Mouse (Mus musculus) kidney, embryonic 16.5 days (tissue): ENCODE results near the gene Trim31. TPM values are rescaled to one million over a fixed set of nuclear protein-coding genes. Genes with fewer than 3 reads are reported as not detected.
A peak's percentile ranks its signal among the peaks of the same experiment; 100 is the strongest.

Experiments used
- ATAC-seq: fragments of 200-750 bp; cut with Nextera tagmentation; 2 replicates; pipeline ENCODE4 v1.8.0; 2017; ENCODE audit warnings: moderate TSS enrichment; ENCODE audit not compliant: low FRiP score, low TSS enrichment
- H3K27ac ChIP-seq: fragments of 300-500 bp; sonication (generic); 2 replicates; pipeline ENCODE4 v1.5.1; 2014; ENCODE audit warnings: low read length
- H3K27me3 ChIP-seq: fragments of 300-500 bp; sonication (generic); 2 replicates; pipeline ENCODE4 v1.6.1; 2014; ENCODE audit warnings: low read length, control low read depth, mixed read lengths; ENCODE audit not compliant: insufficient read depth
- H3K36me3 ChIP-seq: fragments of 300-500 bp; sonication (generic); 2 replicates; pipeline ENCODE4 v1.6.1; 2014; ENCODE audit warnings: low read length, control low read depth, mixed read lengths; ENCODE audit not compliant: insufficient read depth
- H3K4me1 ChIP-seq: fragments of 300-500 bp; sonication (generic); 2 replicates; pipeline ENCODE4 v1.6.1; 2014; ENCODE audit warnings: low read length, control low read depth, mixed read lengths; ENCODE audit not compliant: insufficient read depth
- H3K4me2 ChIP-seq: fragments of 300-500 bp; sonication (generic); replicated peaks from 2 replicates; pipeline ENCODE4 v1.6.1; 2014; ENCODE audit warnings: low read depth, low read length
- H3K4me3 ChIP-seq: fragments of 300-500 bp; sonication (generic); 2 replicates; pipeline ENCODE4 v1.5.1; 2014; ENCODE audit warnings: mild to moderate bottlenecking, low read length
- H3K9ac ChIP-seq: fragments of 300-500 bp; sonication (generic); replicated peaks from 2 replicates; pipeline ENCODE4 v1.6.1; 2014; ENCODE audit warnings: low read length
- H3K9me3 ChIP-seq: fragments of 300-500 bp; sonication (generic); 2 replicates; pipeline ENCODE4 v1.6.1; 2016; ENCODE audit warnings: low read length, control low read depth
- WGBS: fragments of 180-500 bp; shearing (Covaris S2); extraction: QIAGEN DNeasy Blood & Tissue Kit; methylation state at CpG from one replicate; pipeline ENCODE4 v1.1.7; 2014; 5-methylcytosine and 5-hydroxymethylcytosine counted together
- polyA plus RNA-seq: library from polyadenylated mRNA; unstranded; fragments of >200 nt; fragmentation: Nextera tagmentation; extraction: Ambion mirVana; gene quantifications from 2 replicates; pipeline ENCODE4 v1.2.1, GENCODE M21; 2015

Trim31 gene
- polyA plus RNA-seq, 1 experiment from 2014 or later, result not detected

DNA sequence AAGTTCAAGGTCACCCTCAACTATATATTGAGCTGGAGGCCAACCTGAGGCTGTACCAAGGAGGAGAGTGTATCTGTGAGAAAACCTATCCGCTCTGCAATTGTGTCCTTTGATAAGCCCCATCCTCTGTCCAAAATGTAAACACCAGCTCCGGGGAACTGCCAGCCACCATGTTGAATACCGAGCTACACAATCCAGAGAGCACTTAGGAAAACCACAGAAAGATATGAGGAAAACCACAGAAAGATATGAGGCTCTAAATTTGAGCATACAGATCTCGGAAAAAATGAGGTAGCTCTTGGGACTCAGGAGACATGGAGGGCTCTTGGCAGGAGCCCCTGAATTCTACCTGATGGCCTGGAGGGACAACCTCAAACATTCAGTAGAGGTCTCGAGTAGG, 4.5 kb upstream of the Trim31 start:
- no peak overlapping the region for H3K4me2 ChIP-seq
- no peaks in the 10 kb centered on the region for H3K27me3 ChIP-seq
- no peaks in the 10 kb centered on the region for H3K4me1 ChIP-seq
- no peak overlapping the region for H3K9ac ChIP-seq
- H3K36me3 ChIP-seq, result no peaks in the 10 kb centered on the region
- WGBS, result 76% methylated on average over 5 of the region's 5 CpGs
- H3K4me3 ChIP-seq, result no peak overlapping the region
- no peaks in the 10 kb centered on the region for H3K9me3 ChIP-seq
- no peak overlapping the region for H3K27ac ChIP-seq
- ATAC-seq, result no peak

DNA sequence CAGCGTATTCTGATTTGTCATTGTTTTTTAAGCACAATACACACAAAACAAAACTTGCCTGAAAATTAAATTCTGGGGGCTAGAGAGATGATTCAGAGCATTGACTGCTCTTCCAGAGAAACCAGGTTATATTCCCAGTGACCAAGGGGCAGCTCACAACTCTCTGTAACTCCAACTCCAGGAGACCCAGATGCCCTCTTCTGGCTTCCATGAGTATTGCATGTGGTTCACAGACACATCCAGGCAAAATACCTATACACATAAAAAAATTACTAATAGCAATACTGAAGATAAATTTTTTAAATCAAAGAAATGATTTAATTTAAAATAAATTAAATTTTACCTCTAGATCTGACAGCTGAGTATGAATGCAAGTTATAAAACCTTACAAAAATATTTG, 1.3 kb upstream of the Trim31 start:
- WGBS, result 95% methylated on average over 1 of the region's 1 CpGs
- no peak for ATAC-seq
- H3K4me2 ChIP-seq, result no peak overlapping the region
- no peaks in the 10 kb centered on the region for H3K9me3 ChIP-seq
- no peaks in the 10 kb centered on the region for H3K36me3 ChIP-seq
- no peak overlapping the region for H3K9ac ChIP-seq
- H3K4me1 ChIP-seq, result no peaks in the 10 kb centered on the region
- no peak overlapping the region for H3K27ac ChIP-seq
- no peak overlapping the region for H3K4me3 ChIP-seq
- no peaks in the 10 kb centered on the region for H3K27me3 ChIP-seq

DNA sequence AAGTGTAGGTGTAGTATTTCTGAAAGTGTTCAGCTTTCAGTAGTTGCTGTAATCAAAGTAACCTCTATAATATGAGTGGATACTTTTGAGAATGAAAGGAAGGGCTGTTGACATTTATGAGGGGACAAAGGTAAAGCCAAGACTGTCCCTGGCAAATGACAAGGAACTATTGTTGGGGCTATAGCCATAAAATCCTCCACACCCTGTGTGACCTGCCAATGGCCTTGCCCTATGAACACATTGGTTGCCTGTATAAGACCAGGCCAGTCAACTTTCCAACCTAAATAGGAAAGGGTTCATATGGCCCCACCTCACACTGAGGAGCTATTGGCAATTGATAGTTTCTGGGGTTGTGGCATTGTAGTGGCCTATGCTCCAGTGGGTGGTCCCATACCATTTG, 853 bp upstream of the Trim31 start:
- no peak overlapping the region for H3K27ac ChIP-seq
- no peak overlapping the region for H3K4me2 ChIP-seq
- no peak for ATAC-seq
- H3K4me3 ChIP-seq, result no peak overlapping the region
- H3K4me1 ChIP-seq, result no peaks in the 10 kb centered on the region
- H3K27me3 ChIP-seq, result no peaks in the 10 kb centered on the region
- no peaks in the 10 kb centered on the region for H3K9me3 ChIP-seq
- no peak overlapping the region for H3K9ac ChIP-seq
- no peaks in the 10 kb centered on the region for H3K36me3 ChIP-seq

DNA sequence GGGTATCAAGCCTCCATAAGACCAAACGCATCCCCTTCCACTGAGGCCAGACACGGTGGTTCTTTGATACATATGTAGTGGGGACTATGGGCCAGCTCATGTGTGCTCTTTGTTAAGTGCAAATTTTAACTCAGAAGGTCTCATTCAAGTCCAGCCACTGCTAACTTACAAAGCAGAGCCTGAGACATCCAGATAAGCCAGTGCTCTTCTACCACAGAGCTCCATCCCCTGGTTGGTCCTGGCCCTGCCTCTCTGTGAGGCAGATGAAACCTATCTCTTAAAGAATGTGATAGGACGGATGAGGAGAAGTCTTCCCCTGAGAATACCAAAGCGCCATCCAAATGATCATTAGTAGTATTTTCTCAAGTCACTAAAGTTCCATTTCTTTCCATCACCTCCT, 1.5 kb downstream of the Trim31 start:
- Histone ChIP-seq H3K9me3 (no peaks in the 10 kb centered on the region), H3K9ac (no peak overlapping the region), H3K4me3 (no peak overlapping the region), H3K36me3 (no peaks in the 10 kb centered on the region), H3K4me1 (no peaks in the 10 kb centered on the region), H3K27ac (no peak overlapping the region), H3K4me2 (no peak overlapping the region), H3K27me3 (no peaks in the 10 kb centered on the region)
- no peak for ATAC-seq
- WGBS, result 84% methylated on average over 4 of the region's 4 CpGs

DNA sequence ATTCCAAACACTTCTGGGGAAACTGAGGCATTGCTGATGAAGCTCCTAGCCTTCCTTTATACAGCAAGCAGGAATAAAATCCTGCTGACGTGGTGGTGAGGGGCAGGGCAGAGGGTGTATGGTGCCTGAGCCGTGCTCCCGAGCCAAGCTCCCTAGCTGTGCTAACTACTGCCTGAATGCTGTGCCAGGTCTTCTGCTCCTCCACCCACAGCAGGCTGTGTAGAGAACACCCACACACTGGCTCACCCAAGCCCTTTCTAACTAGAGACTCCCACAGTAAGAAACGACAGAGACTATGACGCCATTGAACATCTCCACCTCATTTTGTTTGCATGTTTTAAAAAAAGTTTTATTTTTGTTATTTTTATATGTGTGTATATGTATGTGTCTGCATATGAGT, 2.1 kb downstream of the Trim31 start:
- 80% methylated on average over 5 of the region's 5 CpGs for WGBS

DNA sequence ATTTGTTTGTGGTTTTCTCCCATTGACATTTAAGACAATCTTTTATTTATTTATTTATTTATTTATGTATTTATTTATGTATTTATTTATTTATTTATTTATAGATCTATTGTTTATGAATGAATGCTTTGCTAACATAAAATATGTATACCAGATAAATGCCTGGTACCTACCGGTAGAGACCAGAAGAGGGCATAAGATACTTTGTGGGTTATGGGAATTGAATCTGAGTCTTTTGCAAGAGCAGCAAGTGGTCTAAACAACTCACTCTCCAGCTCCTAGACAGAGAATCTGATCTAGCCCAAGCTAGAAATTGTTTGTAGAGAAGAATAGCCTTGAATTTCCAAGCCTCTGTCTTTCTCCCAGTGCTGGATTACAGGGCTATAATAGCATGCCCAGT, 2.8 kb downstream of the Trim31 start:
- no peak overlapping the region for H3K4me3 ChIP-seq
- H3K27ac ChIP-seq, result no peak overlapping the region
- no peaks in the 10 kb centered on the region for H3K36me3 ChIP-seq
- H3K4me2 ChIP-seq, result no peak overlapping the region
- no peak for ATAC-seq
- H3K9ac ChIP-seq, result no peak overlapping the region
- no peaks in the 10 kb centered on the region for H3K9me3 ChIP-seq
- 31% methylated on average over 1 of the region's 1 CpGs for WGBS
- H3K27me3 ChIP-seq, result no peaks in the 10 kb centered on the region; the same call in 1 of the 2 replicates
- no peaks in the 10 kb centered on the region for H3K4me1 ChIP-seq

More for the DNA sequence above, 2.1 kb downstream of the Trim31 start:
- Histone ChIP-seq H3K9me3 (no peaks in the 10 kb centered on the region), H3K4me1 (no peaks in the 10 kb centered on the region), H3K36me3 (no peaks in the 10 kb centered on the region), H3K4me2 (no peak overlapping the region), H3K4me3 (no peak overlapping the region), H3K9ac (no peak overlapping the region), H3K27ac (no peak overlapping the region), H3K27me3 (no peaks in the 10 kb centered on the region)
- no peak for ATAC-seq

DNA sequence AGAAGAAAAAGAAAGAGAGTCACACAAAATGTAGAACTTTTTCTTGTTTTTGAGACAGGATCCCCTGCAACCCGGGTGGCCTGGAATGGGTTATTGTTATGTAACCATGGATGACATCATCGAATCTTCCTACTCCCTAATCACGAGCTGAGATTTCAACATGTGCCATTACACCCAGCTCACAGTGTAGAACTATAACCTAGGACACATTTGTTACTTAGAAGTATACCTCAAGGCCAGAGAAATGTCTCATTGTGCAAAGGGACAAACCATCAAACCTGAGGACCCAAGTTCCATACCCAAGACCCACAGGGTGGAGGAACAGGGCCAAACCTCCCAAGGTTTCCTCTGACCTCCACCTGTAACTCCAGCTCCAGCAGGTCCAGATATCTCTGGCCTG, 5.7 kb downstream of the Trim31 start:
- H3K9me3 ChIP-seq, result no peaks in the 10 kb centered on the region
- no peak overlapping the region for H3K4me3 ChIP-seq
- no peaks in the 10 kb centered on the region; the same call in 1 of the 2 replicates for H3K27me3 ChIP-seq
- no peak for ATAC-seq
- 68% methylated on average over 3 of the region's 3 CpGs for WGBS
- H3K4me2 ChIP-seq, result no peak overlapping the region
- H3K4me1 ChIP-seq, result no peaks in the 10 kb centered on the region
- H3K9ac ChIP-seq, result no peak overlapping the region
- H3K27ac ChIP-seq, result no peak overlapping the region
- H3K36me3 ChIP-seq, result no peaks in the 10 kb centered on the region

DNA sequence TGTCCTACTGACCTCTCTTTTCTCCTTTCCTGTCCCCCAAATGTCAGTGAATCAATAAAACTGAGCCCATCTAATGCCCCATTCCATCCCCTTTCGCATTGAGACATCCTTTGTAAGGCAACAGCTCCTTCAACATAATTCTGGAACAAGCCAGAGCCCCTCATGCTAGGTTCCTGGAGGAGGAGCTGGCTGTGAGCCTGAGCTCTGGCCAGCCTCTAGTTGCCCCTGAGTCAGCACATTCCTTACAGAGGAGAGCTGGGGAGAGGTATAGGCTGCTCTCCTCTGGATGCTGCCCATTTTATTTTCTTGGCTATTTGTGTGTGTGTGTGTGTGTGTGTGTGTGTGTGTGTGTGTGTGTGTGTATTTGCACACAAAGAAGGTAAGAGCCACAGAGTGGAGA, 10.3 kb downstream of the Trim31 start:
- Histone ChIP-seq H3K9me3 (no peaks in the 10 kb centered on the region), H3K27ac (no peak overlapping the region), H3K4me1 (no peaks in the 10 kb centered on the region), H3K27me3 (peaks cover 6% of the 10 kb centered on the region; the same call in 1 of the 2 replicates), H3K4me2 (no peak overlapping the region), H3K36me3 (no peaks in the 10 kb centered on the region), H3K9ac (no peak overlapping the region), H3K4me3 (no peak overlapping the region)
- WGBS, result 42% methylated on average over 1 of the region's 1 CpGs
- ATAC-seq, result peak; percentile 73; the same call in 1 of the 2 replicates

DNA sequence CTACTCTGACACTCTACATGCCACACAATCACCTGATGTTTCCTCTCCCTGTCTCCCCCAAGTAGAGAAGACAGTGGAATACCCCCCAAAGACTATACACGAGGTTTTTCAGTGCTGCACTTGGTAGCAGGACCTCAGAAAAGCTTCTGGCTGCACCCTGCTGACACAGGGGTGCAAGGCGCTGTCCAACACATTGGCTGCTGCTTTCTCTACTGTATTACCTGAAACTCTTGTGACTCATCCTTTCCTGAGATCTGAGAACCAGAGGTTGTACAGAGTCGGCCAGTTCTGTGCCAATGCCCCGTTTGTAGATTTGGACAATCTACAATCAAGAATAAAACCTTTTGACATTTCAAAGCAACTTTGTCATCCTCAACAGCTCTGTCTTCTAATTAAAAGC, 11.9 kb downstream of the Trim31 start:
- no peak overlapping the region for H3K27ac ChIP-seq
- 52% methylated on average over 4 of the region's 4 CpGs for WGBS
- no peaks in the 10 kb centered on the region for H3K36me3 ChIP-seq
- H3K27me3 ChIP-seq, result peaks cover 6% of the 10 kb centered on the region; the same call in 1 of the 2 replicates
- no peak overlapping the region for H3K4me2 ChIP-seq
- no peaks in the 10 kb centered on the region for H3K4me1 ChIP-seq
- H3K9me3 ChIP-seq, result no peaks in the 10 kb centered on the region
- H3K9ac ChIP-seq, result no peak overlapping the region
- no peak for ATAC-seq
- H3K4me3 ChIP-seq, result no peak overlapping the region

DNA sequence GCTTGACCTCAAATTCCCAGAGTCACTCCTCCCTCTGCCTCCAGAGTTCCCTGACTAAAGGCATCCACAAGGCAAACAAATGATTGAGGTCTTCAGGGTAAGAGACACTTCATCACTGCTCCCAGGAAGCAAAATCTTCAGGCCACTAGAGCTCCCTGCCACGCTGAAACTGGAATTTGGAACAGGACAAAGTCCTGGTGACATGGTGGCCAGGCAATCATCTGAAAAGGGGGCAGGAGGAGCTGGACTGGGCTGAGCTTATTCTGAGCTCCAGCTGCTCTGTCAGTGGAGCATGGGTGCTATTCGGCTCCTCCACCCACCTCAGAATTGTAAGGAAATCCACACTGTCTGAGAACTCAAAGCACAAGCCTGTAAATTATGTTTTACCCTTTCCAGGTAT, 14.1 kb downstream of the Trim31 start:
- Histone ChIP-seq H3K4me2 (no peak overlapping the region), H3K4me1 (no peaks in the 10 kb centered on the region), H3K27me3 (0 out of 2 replicates have a peak, but pooled peaks cover 6% of the 10 kb centered on the region), H3K36me3 (no peaks in the 10 kb centered on the region), H3K9ac (no peak overlapping the region), H3K9me3 (no peaks in the 10 kb centered on the region), H3K4me3 (no peak overlapping the region), H3K27ac (no peak overlapping the region)
- no peak for ATAC-seq
- WGBS, result 60% methylated on average over 2 of the region's 2 CpGs

DNA sequence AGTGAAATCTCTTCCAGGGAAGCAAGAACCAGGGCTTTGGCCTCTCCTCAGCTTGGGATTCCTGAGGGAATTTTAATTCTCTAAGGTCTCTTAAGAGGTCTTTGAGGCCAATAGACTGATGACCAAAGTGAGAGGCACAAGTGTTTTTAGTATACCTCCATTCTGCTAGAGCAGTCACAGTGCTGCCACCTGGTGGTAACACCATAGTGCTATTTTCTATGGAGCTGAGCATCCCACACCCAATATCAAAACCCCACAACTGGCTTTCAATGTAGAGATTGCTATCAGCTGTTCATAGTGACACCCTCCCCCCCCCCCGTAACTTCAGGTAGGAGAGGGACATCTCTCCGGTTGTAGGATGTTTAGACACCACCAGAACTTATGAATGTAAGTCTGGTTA, 16.2 kb downstream of the Trim31 start:
- H3K36me3 ChIP-seq, result no peaks in the 10 kb centered on the region
- ATAC-seq, result no peak

More for the DNA sequence above, 16.2 kb downstream of the Trim31 start:
- H3K27ac ChIP-seq, result no peak overlapping the region
- no peak overlapping the region for H3K4me2 ChIP-seq
- H3K9ac ChIP-seq, result no peak overlapping the region
- H3K4me1 ChIP-seq, result no peaks in the 10 kb centered on the region
- H3K4me3 ChIP-seq, result no peak overlapping the region
- peaks cover 9% of the 10 kb centered on the region; the same call in 1 of the 2 replicates for H3K27me3 ChIP-seq
- WGBS, result 8% methylated on average over 2 of the region's 2 CpGs
- no peaks in the 10 kb centered on the region for H3K9me3 ChIP-seq
